Mouse (Mus musculus): ENCODE data around the gene Zfp61. TPM values are rescaled to one million over a fixed set of nuclear protein-coding genes. Genes with fewer than 3 reads are reported as not detected.

Zfp61 gene
- total RNA-seq, 2 experiments from 2014 or later = 20.6 to 21.3 TPM

DNA sequence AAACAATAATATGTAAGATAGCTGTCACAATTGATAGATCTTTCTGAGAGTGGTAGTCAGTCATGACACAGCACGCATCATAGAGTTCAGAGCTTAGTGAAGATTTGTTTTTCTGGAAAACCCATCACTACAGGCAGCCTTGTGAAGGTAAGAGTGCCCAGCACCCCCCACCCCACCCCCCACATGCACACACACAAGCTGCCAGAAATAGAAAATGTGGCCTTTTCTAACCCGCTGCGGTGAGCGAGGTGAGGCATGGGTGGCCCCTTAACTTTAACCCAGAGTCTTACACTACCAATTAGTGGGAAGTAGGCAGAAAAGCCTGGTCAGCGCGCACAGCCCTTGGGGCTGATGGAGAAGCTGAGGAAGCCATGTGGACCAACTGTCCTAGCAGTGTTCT is 29.8 kb downstream of the Zfp61 start:
- no peak for DNase-seq (ENCODE audit: extremely low spot score in 1 of 2, low spot score in 2 of 2)
- intact Hi-C loops (cut with DNase I) = no loop called here

DNA sequence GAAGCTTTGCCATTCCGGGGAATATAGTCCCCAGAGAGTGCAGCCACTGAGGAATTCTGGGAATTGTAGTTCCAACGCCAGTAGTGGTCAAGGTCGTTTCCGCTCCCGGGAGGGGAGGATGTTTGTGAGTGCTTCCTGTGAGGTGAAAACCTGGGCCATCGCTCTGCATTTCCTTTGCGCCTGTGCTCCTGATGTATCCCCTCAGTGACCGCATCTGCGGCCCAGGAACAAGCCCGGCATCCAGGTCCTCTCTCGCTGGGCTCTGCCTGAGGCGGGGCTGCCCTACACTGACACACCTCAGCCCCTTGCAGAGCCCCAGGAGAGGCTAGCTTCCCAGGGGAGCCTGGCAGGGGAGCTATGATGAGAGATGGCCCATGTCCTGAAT is 30.8 kb downstream of the Zfp61 start, which contains the start of gene Zfp93:
Gene Zfp93, plus strand, starts transcription at position 133 of the 385 bp plus-strand sequence.
- DNase-seq (ENCODE audit: extremely low spot score in 1 of 2, low spot score in 2 of 2) = peak; percentile 80 to 83
- intact Hi-C loops (cut with DNase I) = no loop called here

DNA sequence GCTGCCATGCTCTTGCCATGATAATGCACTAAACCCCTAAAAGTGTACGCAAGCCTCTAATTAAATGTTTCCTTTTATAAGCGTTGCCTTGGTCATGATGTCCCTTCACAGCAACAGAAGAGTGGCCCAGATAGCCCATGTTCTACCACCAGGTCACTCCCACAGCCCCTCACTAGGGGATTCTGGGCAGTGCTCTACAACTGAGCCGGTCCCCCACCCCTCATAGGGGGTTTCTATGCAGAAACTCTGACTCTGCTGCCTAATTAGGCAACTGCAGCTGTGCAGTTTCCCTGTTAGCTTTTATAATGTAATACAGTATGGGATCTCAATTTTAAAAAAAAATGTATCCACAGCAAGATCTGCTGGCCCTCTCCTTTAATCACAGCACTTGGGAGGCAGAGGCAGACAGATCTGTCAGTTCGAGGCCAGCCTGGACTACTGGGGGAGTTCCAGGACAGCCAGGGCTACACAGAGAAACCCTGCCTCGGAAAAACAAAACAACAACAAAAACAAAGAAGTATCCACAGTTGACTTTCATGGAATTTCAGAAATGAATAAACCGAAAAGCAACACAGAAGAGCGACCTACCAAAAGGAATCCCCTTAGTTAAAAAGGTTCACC is 31.3 kb downstream of the Zfp61 start:
- intact Hi-C loops (cut with DNase I) = no loop called here
- no peak for DNase-seq (ENCODE audit: extremely low spot score in 1 of 2, low spot score in 2 of 2)

DNA sequence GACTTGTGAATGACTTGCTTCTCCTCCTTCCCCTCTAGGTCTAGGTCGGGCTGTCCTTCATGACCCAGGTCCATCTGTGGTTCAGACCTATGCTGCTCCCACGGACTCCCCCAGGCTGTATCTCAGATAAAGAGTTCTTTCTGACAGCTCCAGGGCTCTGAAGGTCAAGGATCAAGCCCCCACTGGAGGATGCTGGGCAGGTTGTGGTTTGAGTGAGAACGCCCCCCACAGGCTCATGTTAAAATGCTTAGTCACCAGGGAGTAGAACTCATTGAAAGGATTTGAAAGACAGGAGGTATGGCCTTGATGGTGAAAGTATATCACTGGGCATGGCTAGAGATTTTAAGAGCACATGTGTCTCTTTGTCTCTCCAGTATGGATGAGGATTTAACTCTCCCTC is 31.8 kb downstream of the Zfp61 start:
- intact Hi-C loops (cut with DNase I) = no loop called here
- DNase-seq (ENCODE audit: extremely low spot score in 1 of 2, low spot score in 2 of 2) = no peak

DNA sequence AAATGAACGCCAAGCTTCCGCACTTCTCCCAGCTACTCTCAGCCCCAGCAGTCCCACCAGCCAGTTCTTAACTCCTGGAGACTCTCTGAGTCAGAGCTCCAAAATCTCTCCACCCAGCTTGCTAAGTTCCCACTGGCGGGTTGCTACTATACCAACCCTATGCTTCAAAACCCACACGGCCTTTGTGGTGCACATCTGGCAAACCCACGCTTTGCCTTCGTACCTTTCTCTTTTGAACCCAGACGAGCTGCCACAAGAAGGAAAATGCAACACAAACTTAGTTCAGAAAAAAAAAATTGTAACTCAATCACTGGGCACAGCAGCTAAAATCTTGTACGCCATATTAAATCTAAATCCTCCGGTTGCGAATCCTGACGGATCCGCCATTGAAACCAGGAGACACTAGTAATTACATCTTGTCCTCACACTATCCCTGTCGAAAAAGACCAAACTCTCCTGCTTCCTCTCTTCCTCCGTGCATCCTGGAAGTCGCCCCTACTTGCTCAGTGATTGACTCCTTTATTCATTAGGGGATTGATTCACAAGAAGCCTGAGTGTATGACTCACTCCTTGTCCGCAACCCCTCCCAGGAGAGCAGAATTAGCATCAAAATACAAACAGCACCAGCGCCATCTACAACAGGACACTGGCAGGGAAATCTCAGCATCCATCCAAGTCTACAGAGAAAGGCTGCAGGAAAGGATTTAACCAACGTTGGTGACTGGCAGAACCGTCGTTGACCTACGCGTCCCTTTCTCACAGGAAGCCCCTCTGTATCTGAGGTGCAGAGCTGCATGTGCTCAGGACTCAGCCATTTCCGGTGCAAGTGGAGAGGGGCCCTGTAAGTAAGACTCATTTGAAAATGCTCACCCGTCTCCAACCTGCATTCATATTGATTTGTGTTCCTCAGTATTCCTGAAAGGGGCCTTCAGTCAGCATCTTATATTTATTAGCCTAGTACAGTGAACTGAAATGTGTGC is 32.6 kb downstream of the Zfp61 start:
- intact Hi-C loops (cut with DNase I) = no loop called here
- no peak for DNase-seq (ENCODE audit: extremely low spot score in 1 of 2, low spot score in 2 of 2)

DNA sequence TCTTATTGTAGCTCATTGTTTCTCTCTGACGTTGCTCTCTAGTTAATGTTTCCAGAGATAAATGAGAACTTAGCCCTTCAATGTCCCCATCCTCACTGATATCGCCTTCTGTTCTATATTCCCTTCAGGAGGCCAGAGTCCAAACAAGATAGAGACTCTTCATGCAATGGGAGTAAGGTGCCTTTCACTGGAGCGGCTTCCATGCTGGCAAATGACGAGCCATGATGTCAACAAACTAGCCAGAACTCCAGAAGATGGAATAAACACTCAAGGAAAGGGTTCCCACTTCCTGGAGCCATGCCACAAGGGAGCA is 41.1 kb downstream of the Zfp61 start:
- intact Hi-C loops (cut with DNase I) = loop anchor here (10.0 kb wide), 1 partner anchor 125 kb away; the partner anchor contains the start of gene Zfp235
- DNase-seq (ENCODE audit: extremely low spot score in 1 of 2, low spot score in 2 of 2) = no peak

DNA sequence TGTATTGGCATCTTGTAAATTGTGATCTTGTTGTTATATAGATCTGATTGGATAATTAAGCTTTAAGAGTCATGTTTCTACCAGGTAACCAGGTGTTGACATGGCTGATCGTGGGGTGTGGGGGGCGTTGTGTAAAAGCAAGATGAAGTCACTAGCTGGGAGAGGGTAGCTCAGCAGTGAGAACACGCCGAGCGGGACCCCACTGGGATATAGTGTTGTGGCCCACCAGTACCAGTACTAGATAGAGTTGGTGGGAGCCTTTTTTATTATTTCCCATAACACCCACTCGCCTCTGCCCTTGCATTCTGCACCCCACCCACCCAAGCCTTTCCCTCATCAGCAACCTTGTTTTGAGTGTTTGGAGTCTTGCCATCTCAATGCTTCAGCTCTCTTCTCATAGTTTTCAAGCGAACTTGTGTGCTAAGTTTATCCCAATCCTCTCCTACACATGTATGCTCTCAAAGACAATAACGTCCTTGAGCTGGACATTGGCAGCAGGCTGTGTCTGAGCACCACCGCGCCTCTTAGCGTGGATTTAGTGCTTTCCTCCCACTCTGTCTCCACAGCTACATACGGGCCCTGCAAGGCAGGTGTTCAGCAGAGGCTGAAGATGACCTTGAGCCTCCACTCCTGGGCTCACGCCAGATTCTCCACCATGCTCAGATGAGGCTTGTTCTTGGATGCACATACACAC is 41.6 kb downstream of the Zfp61 start:
- intact Hi-C loops (cut with DNase I) = loop anchor here (10.0 kb wide), 1 partner anchor 125 kb away; the partner anchor contains the start of gene Zfp235
- no peak for DNase-seq (ENCODE audit: extremely low spot score in 1 of 2, low spot score in 2 of 2)

DNA sequence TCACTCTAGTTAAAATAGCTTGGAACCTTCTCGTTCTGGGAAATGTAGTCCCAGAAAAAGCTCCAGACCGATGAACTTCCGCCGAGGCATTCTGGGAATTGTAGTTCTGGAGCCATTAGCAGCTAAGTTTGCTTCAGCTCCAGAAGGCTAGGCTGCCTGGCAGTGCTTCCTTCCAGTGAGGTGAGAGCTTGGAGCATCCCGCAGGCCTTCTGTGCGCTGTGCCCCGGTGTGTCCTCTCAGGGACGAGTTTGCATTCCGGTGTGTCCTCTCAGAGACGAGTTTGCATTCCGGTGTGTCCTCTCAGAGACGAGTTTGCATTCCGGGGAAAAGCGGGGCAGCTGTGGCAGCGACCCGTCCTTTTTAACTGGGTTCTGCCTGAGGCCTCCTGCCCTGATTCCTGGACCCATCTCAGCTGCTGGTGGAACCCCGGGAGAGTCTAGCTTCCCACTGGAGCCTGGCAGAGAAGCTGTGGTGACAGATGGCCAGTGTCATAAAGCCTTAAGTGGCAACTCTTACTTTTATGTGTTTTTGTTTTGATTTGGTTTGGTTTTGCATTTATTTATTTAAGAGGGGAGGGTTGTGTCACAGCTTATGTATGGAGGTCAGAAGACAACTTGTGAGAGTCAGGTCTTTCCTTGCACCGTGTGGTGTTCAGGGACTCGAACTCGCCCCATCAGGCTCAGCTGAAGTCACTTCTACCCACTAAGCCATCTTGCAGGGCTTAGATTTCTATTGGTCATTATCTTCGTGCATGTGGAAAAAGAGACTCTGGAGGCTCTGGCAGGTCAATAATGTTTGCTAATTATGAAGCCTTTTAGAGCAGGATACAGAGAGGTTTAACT is 46.2 kb downstream of the Zfp61 start, which contains the start of gene Zfp108:
Gene Zfp108, plus strand, starts transcription at position 162 of the 842 bp plus-strand sequence.
- intact Hi-C loops (cut with DNase I) = loop anchor here (10.0 kb wide), 1 partner anchor 120 kb away; the partner anchor contains the start of gene Zfp235
- DNase-seq (ENCODE audit: extremely low spot score in 1 of 2, low spot score in 2 of 2) = peak; percentile 82 to 90

DNA sequence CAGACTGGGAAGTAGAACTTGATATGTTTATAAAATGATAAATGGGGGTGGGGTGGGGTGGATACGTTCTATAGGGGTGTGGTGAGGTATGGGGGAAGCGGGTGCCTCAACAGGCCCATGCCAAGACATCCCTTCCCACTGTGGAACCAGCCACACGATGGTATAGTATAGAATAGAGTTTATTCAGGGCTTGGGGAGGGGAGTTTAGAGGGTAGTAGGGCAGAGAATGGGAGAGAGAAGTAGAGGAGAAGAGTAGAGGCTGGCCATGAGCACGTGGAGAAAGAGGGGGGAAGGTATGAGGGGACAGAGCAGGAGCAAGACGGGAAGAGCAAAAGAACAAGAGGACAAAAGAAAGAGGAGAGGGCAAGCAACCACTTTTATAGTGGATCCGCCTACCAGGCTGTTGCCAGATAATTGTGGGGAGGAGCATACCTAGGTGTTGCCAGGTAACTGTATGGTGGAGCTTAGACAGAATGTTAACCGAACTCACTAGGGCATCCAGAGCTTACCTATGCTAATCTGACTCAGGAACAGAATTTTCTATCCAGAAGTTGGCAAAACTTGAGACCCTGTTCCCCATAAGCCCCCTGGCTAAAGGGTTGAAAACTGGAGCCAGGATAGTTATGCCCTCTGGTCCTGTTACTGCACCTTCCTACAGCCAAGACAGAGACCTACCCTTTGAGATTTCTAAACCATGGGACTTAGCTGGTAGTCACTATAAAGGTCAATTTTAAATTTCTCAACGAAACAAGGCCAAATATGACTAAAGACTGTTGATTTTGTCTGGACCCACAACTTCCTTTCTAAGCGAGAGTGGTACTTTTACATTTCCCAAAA is 47.0 kb downstream of the Zfp61 start:
- no peak for DNase-seq (ENCODE audit: extremely low spot score in 1 of 2, low spot score in 2 of 2)
- intact Hi-C loops (cut with DNase I) = loop anchor here (10.0 kb wide), 1 partner anchor 119 kb away; the partner anchor contains the start of gene Zfp235

Small RNAs within 50 kb of the gene (microRNA-seq; reads per million reads assigned to microRNA genes)
- gene Gm27592 = not detected

Other genes starting within 250 kb of the Zfp61 start
- gene Vmn1r183, start 248.0 kb downstream of the Zfp61 start, total RNA-seq (2021) = not detected
- gene Zfp180, start 219.3 kb downstream of the Zfp61 start, total RNA-seq (2021) = 10 to 100 TPM; 30.3 to 31.3 TPM
- gene Zfp112, start 188.9 kb downstream of the Zfp61 start, total RNA-seq (2021) = 1 to 10 TPM; 8.7 to 8.8 TPM
- gene Zfp235, start 167.1 kb downstream of the Zfp61 start, total RNA-seq (2021) = 10 to 100 TPM; 18.3 to 19.5 TPM
- gene Zfp114, start 126.2 kb downstream of the Zfp61 start, total RNA-seq (2021) = 1 to 10 TPM; 4.5 to 4.9 TPM
- 10 to 100 TPM in 1 of 2 experiments, 1 to 10 TPM in 1; 8.6 to 10.2 TPM for gene Zfp111, start 89.8 kb downstream of the Zfp61 start, total RNA-seq (2021)
- 1 to 10 TPM; 5.1 to 6.1 TPM for gene Zfp109, start 63.7 kb downstream of the Zfp61 start, total RNA-seq (2021)
- 1 to 10 TPM; 6.1 to 6.6 TPM for gene Zfp108, start 46.4 kb downstream of the Zfp61 start, total RNA-seq (2021)
- gene Zfp93, start 30.8 kb downstream of the Zfp61 start, total RNA-seq (2021) = 1 to 10 TPM; 8.7 to 8.9 TPM
- gene Zfp94, start 15.4 kb upstream of the Zfp61 start, total RNA-seq (2021) = 10 to 100 TPM; 14.8 to 16.0 TPM
- not detected for gene Tescl, start 32.7 kb upstream of the Zfp61 start, total RNA-seq (2021)
- under 1 TPM in 1 of 2 experiments, not detected in 1; 0.15 TPM for gene Lypd5, start 48.0 kb upstream of the Zfp61 start, total RNA-seq (2021)
- under 1 TPM; 0.17 to 0.41 TPM for gene Kcnn4, start 69.0 kb upstream of the Zfp61 start, total RNA-seq (2021)
- 10 to 100 TPM; 34.1 to 39.1 TPM for gene Smg9, start 98.4 kb upstream of the Zfp61 start, total RNA-seq (2021)
- under 1 TPM in 1 of 2 experiments, not detected in 1; 0.20 TPM for gene Irgc1, start 151.1 kb upstream of the Zfp61 start, total RNA-seq (2021)
- gene Plaur, start 161.3 kb upstream of the Zfp61 start, total RNA-seq (2021) = 1 to 10 TPM in 1 of 2 experiments, under 1 TPM in 1; 0.85 to 1.4 TPM
- gene Cadm4, start 180.8 kb upstream of the Zfp61 start, total RNA-seq (2021) = 100 to 1,000 TPM; 305 to 320 TPM
- gene Zfp428, start 205.8 kb upstream of the Zfp61 start, total RNA-seq (2021) = 10 to 100 TPM; 61.9 to 67.5 TPM
- not detected for gene AC161166.1, start 211.2 kb upstream of the Zfp61 start, total RNA-seq (2021)
- 100 to 1,000 TPM; 105 to 110 TPM for gene Irgq, start 229.5 kb upstream of the Zfp61 start, total RNA-seq (2021)
- gene Pinlyp, start 244.9 kb upstream of the Zfp61 start, total RNA-seq (2021) = not detected
- 10 to 100 TPM; 32.5 to 41.2 TPM for gene Xrcc1, start 245.1 kb upstream of the Zfp61 start, total RNA-seq (2021)